Mouse (Mus musculus) ES-Bruce4 (cell line): ENCODE measurements at regions not wholly inside any gene's neighbourhood (a gene's known extent, or its start where the extent isn't known, plus 50 kb on each side); places are given as distances from the start of the nearest gene placed in this dataset.

Experiments used
- CTCF ChIP-seq: IDR thresholded peaks from one replicate; pipeline ENCODE4 v1.8.1; 2011; ENCODE audit warnings: low read depth, low read length
- POLR2A ChIP-seq: IDR thresholded peaks from one replicate; pipeline ENCODE4 v1.8.1; 2011; ENCODE audit warnings: low read length; ENCODE audit not compliant: insufficient read depth

DNA sequence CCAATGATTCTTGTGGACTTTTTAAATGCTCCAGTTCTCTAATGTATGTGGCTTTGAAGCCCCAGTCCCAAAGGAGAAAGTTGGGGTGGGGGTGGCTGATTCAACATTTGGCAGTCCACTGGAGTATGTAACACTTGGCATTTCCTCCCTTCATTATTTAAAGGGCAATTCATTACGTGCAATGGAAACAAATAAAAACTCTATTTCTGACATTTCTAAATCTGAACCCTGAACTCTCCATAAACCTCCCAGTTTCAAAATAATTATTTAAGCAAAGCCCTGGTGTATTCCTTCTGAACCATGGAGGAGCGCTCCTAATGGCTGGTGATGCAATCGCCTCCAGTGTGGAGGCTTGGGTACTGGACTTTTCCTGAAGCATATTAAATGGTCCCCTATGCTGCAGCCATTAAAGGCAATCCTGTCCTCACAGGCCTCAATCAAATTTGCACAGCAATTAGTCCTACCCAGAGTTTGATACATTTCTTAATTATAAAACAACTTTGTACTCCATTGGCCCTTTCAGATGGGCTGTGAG lies 235.4 kb downstream of the Sorl1 start:
- no peak for TF ChIP-seq POLR2A
- TF ChIP-seq CTCF: no peak
